Mouse (Mus musculus) lung, embryonic 16.5 days (tissue): ENCODE results near the gene Gm3187. TPM values are rescaled to one million over a fixed set of nuclear protein-coding genes. Genes with fewer than 3 reads are reported as not detected.
"Not testable (repeated sequence)": the region's sequence is repeated elsewhere in the genome, so short reads cannot be mapped to it uniquely, and the experiment has no call there.

ENCODE experiments used
- ATAC-seq: fragments of 200-750 bp; cut with Nextera tagmentation; 2 replicates; pipeline ENCODE4 v1.8.0; 2017; ENCODE audit warnings: low read depth, mild to moderate bottlenecking, moderate library complexity
- H3K27ac ChIP-seq: fragments of 300-500 bp; sonication (generic); 2 replicates; pipeline ENCODE4 v1.5.1; 2014; ENCODE audit warnings: mild to moderate bottlenecking, control low read depth, low read length
- H3K27me3 ChIP-seq: fragments of 300-500 bp; sonication (generic); 2 replicates; pipeline ENCODE4 v1.6.1; 2014; ENCODE audit warnings: low read depth, low read length, mixed read lengths; ENCODE audit not compliant: control insufficient read depth, insufficient read depth
- H3K36me3 ChIP-seq: fragments of 300-500 bp; sonication (generic); 2 replicates; pipeline ENCODE4 v1.6.1; 2014; ENCODE audit warnings: low read length; ENCODE audit not compliant: control insufficient read depth, insufficient read depth
- H3K4me1 ChIP-seq: fragments of 300-500 bp; sonication (generic); replicated peaks from 2 replicates; pipeline ENCODE4 v1.6.1; 2014; ENCODE audit warnings: low read length, mixed read lengths; ENCODE audit not compliant: control insufficient read depth, insufficient read depth
- H3K4me2 ChIP-seq: fragments of 300-500 bp; sonication (generic); 2 replicates; pipeline ENCODE4 v1.6.1; 2014; ENCODE audit warnings: low read depth, low read length, control low read depth
- H3K4me3 ChIP-seq: fragments of 300-500 bp; sonication (generic); 2 replicates; pipeline ENCODE4 v1.5.1; 2014; ENCODE audit warnings: mild to moderate bottlenecking, low read length, control low read depth
- H3K9ac ChIP-seq: fragments of 300-500 bp; sonication (generic); 2 replicates; pipeline ENCODE4 v1.6.1; 2014; ENCODE audit warnings: low read length, control low read depth
- H3K9me3 ChIP-seq: fragments of 300-500 bp; sonication (generic); 2 replicates; pipeline ENCODE4 v1.6.1; 2016; ENCODE audit warnings: low read length; ENCODE audit not compliant: control insufficient read depth
- WGBS: fragments of 180-500 bp; shearing (Covaris S2); extraction: QIAGEN DNeasy Blood & Tissue Kit; methylation state at CpG from one replicate; pipeline ENCODE4 v1.1.7; 2014; 5-methylcytosine and 5-hydroxymethylcytosine counted together
- polyA plus RNA-seq: library from polyadenylated mRNA; unstranded; fragments of >200 nt; fragmentation: Nextera tagmentation; extraction: Ambion mirVana; gene quantifications from 2 replicates; pipeline ENCODE4 v1.2.1, GENCODE M21; 2015

Gene Gm3187
- 0.09 TPM in 1 of 2 replicates, not detected in the other for polyA plus RNA-seq

- ATAC-seq, H3K4me3 ChIP-seq, H3K9me3 ChIP-seq, H3K4me1 ChIP-seq, H3K9ac ChIP-seq, H3K27me3 ChIP-seq, H3K36me3 ChIP-seq, H3K27ac ChIP-seq, H3K4me2 ChIP-seq: not testable (repeated sequence)
- 69% methylated on average over 4 of the region's 5 CpGs for WGBS
Measured at GRCm38 (mm10) chr14:5483907-5484306, at the start of gene Gm3187. Gene Gm3187, plus strand, starts transcription at chr14:5484207.

- not testable (repeated sequence) for H3K4me3 ChIP-seq, H3K36me3 ChIP-seq, H3K4me2 ChIP-seq, H3K9ac ChIP-seq, H3K27me3 ChIP-seq, H3K4me1 ChIP-seq, ATAC-seq, H3K9me3 ChIP-seq, H3K27ac ChIP-seq
- no CpG with 5 or more reads among the region's 3 CpGs for WGBS
Measured at GRCm38 (mm10) chr14:5455367-5455766, 28.6 kb upstream of the Gm3187 start, which contains the start of gene Gm3194. Gene Gm3194, minus strand, starts transcription at chr14:5455467.

GRCm38 (mm10) chr14:5460469-5460868 lies 23.5 kb upstream of the Gm3187 start:
- not testable (repeated sequence) for H3K4me3 ChIP-seq, H3K4me1 ChIP-seq, H3K27ac ChIP-seq, ATAC-seq, H3K9me3 ChIP-seq, H3K27me3 ChIP-seq, H3K9ac ChIP-seq, H3K36me3 ChIP-seq, H3K4me2 ChIP-seq
- WGBS, result no CpG with 5 or more reads among the region's 19 CpGs

GRCm38 (mm10) chr14:5477730-5478129 lies 6.3 kb upstream of the Gm3187 start, which contains the start of gene Gm8246:
Gene Gm8246, minus strand, starts transcription at chr14:5477830.
- H3K27ac ChIP-seq, H3K9ac ChIP-seq, H3K36me3 ChIP-seq, H3K4me3 ChIP-seq, H3K9me3 ChIP-seq, H3K4me1 ChIP-seq, H3K4me2 ChIP-seq, ATAC-seq, H3K27me3 ChIP-seq: not testable (repeated sequence)
- WGBS, result no CpG with 5 or more reads among the region's 3 CpGs

GRCm38 (mm10) chr14:5501374-5501773 lies 17.4 kb downstream of the Gm3187 start, which contains the start of gene Gm3488:
Gene Gm3488, plus strand, starts transcription at chr14:5501674.
- not testable (repeated sequence) for H3K4me3 ChIP-seq, H3K4me2 ChIP-seq, H3K9ac ChIP-seq, ATAC-seq, H3K4me1 ChIP-seq, H3K9me3 ChIP-seq, H3K36me3 ChIP-seq, H3K27ac ChIP-seq, H3K27me3 ChIP-seq
- WGBS, result no CpG with 5 or more reads among the region's 35 CpGs

GRCm38 (mm10) chr14:5538196-5538595 lies 54.2 kb downstream of the Gm3187 start, which contains the start of gene Gm3532:
Gene Gm3532, plus strand, starts transcription at chr14:5538496.
- H3K27me3 ChIP-seq, H3K9ac ChIP-seq, H3K36me3 ChIP-seq, H3K4me1 ChIP-seq, H3K4me3 ChIP-seq, H3K27ac ChIP-seq, H3K4me2 ChIP-seq, ATAC-seq, H3K9me3 ChIP-seq: not testable (repeated sequence)
- no CpG with 5 or more reads among the region's 2 CpGs for WGBS

Other genes with a start within 250 kb of the Gm3187 start
- not detected in 2 replicates for gene Gm3526, start 223.6 kb upstream of the Gm3187 start, polyA plus RNA-seq
- gene Gm3542, start 149.3 kb upstream of the Gm3187 start, polyA plus RNA-seq, result not detected in 2 replicates
- gene Gm3500, start 95.2 kb upstream of the Gm3187 start, polyA plus RNA-seq, result not detected in 2 replicates
- 0.44 TPM in 2 replicates for gene Gm3194, start 28.7 kb upstream of the Gm3187 start, polyA plus RNA-seq
- not detected in 2 replicates for gene Gm8246, start 6.4 kb upstream of the Gm3187 start, polyA plus RNA-seq
- gene Gm3488, start 17.5 kb downstream of the Gm3187 start, polyA plus RNA-seq, result 1.0 and 1.6 TPM in 2 replicates
- 0.35 TPM in 1 of 2 replicates, not detected in the other for gene Gm3532, start 54.3 kb downstream of the Gm3187 start, polyA plus RNA-seq
- gene Gm8265, start 148.8 kb downstream of the Gm3187 start, polyA plus RNA-seq, result not detected in 2 replicates
- gene Gm9603, start 203.2 kb downstream of the Gm3187 start, polyA plus RNA-seq, result not detected in 2 replicates